Mouse (Mus musculus): ENCODE results near the gene Efcab14. TPM values are rescaled to one million over a fixed set of nuclear protein-coding genes. Genes with fewer than 3 reads are reported as not detected.

Gene Efcab14
- polyA plus RNA-seq (2017; shearing (Covaris generic)) = 10 to 100 TPM; 42.7 to 43.1 TPM

DNA sequence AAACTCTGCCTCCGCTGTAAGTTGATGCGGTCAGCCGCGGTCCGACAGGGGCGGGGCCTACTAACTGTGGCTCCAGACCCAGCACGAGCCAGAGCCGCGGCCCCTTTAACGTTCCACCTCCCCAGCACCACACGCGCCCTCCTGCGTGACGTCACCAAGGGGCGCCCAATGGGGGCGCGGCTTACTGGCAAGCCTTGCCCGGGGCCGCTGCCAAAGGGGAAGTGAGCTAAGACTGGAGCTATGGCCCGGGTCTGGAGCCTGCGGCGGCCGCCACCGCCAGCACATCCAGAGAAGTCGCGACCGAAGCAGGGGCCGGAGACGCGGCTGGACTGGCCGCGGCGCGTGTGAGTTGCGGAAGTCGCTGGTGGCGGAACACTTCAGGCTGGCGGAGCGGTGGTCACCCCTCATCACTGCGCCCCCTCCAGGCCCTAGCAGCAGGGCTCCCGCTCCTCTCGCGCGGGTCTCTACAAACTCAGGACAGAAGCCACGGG, at the start of gene Efcab14:
Gene Efcab14, plus strand, starts transcription at position 194 of the 491 bp plus-strand sequence.
- ATAC-seq = peak; percentile 97

DNA sequence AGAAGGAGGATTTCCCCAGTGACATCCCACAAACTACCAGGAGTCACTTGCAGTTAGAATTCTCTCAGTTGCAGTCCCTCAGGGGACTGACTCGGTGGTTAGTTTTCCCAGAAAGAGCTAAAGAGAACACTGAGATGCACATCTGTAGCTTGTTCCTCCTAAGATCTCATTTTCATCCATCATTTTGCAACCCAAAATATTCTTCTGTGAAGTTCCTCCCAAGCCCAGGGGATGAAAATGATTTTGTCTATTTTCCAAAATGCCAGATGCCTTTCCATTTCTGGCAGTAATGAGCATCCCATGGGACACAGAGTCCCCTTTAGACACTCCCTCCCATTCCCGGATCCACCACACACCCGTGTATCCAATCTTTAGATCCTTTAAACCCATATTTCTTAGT, 36.1 kb upstream of the Efcab14 start:
- no peak for ATAC-seq

DNA sequence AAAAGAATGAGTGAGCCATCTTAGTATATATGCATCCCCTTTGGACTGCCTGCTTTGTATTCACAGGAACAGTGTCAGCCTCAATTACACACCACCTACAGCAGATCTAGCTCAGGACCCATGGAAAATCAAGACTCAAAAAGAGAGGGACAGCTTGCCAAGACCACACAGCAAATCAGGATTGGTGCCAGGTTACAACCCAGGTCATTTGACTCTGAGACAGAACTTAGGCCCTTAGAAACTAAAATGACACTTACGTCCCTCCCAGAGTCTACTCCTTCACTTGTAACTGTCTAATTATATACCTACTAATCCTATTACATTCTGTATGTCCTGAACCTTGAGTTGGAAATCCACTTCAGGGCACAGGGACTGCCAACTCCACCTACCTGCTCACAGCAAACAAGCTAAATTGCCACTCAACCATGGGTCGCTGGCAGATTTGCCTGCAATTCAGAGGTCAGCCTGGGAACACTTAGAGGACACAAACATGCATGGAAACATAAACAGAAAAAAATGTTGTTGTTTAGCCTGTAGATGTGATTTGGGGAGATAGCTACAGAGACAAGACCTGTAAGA, 33.5 kb upstream of the Efcab14 start:
- no peak for ATAC-seq

DNA sequence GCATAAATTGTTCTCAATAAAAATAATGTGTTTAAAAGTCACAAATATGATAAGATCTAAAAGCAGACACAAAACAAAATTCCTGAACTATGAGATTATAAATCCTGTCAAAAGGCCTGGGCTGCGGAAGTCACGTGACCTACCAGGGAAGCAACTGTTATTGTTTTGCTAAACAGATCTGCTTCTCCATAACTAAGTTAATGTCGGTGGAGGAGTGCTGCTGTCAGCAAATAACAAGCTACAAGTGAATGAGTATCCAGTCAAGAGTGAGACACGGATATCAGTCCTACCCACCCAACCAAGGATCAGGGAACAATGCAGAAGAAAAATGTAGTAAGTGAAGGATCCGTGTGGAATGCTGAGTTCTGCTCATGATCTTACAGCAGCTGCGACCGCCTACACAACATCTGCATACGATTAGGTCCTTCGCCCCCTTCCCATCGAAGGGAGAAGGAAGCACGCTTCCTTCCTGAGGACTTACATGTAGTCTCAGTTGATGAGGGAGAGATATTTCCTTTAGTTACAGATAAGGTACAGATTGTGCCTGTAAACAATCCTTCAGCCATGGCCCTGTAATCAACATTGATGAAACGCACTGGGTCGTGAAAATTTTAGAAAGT, 28.5 kb upstream of the Efcab14 start:
- ATAC-seq = no peak

DNA sequence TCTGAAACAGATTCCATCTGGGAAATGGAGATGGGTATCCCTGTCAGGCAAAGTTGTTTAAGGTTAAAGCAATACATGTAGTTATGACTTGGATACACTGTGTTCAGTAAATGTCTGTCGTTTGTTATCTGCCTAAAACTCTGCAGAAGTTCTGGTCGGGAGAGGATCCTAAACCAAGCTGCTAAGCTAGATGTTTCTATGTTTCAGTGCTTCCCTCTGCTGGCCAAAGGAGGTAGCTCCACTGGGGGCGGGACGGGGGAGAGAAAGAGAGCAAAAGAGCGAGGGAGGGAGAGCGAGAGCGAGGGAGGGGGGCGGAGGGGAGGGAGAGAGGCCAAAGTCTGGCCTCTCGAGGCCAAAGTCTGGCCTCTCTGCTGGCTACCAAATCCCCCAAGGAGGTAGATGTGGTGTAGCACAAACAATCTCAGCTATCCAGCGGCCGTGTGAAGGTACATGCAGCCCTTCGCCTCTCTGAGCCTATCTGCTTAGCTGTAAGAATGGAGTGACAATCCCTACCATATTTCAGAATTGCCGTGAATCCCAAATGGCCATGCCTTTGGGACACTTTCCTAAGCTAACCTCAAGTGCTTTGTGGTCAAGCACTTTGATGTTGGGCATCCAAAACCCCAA, 27.6 kb upstream of the Efcab14 start:
- ATAC-seq = peak; percentile 71

DNA sequence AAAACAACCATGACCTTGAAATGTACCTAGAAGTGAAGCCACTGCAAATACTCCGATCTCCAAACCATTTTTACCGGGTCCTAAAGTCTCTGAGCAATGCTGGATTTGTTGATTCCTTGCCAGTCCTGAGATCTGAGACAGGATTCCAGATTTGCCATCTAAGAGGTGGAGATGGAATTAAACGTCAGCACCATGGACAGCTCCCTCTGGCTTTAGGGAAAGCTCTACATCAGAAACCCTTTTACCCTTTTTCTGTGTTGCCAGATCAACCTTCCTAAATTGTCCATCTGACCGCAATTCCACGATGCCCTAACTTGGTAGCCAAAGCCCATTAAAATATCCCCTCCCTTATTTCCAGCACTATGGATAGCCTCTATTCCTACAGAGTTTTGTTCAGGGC, 8.8 kb upstream of the Efcab14 start:
- no peak for ATAC-seq

DNA sequence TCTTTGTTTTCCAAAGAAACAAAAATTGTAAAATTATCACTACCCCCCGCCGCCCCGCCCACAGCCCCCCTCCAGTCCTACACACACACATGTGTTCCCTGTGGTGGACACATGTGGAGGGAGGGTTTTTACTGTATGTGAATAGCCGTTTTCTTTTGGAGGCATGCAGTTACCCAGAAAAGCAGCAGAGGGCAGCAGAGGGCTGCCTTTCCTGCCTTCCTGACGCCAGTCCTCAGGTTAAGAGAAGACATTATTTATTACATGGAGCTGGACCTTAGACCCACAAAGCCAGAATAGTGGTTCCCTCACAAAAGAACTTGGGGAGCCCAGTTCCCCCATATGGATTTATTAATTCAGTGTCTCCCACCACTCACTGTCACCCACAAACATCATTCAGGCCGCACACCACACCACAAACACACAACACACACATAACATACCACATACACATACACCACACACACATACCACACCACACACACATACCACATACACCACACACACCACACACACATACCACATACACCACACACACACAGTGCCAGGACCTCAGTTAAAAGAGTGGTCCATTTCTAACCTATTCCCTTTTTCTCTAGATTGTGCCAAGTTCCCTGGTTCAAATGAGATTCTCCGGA, 5.8 kb upstream of the Efcab14 start:
- peak; percentile 75 for ATAC-seq

DNA sequence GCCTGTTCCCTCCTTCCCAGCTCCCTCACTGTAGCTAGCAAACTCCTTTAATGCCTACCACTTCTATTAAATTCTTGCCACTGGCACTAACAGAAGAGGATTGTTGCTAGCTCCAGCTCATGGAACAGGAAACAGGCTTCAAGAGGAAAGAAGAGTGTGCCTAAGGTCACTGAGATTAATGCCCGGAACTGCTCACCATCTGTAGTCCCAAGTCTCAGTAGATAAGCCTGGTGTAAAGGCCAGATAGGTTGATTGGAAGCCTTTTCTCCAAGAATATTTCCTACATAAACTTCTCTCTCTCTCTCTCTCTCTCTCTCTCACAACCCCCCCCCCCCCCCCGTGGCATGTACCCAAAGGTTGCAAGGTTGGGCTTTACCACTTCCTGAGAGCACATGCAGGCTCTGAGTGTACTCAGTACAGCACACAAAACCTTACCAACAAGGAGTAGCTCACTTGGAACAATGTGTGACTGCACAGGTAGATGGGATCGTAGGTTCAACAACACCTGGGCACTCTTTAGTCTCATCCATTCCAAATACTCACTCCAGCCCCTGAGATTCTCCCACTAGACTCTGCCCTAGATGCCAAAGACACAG, 5.2 kb upstream of the Efcab14 start:
- ATAC-seq = peak; percentile 58

DNA sequence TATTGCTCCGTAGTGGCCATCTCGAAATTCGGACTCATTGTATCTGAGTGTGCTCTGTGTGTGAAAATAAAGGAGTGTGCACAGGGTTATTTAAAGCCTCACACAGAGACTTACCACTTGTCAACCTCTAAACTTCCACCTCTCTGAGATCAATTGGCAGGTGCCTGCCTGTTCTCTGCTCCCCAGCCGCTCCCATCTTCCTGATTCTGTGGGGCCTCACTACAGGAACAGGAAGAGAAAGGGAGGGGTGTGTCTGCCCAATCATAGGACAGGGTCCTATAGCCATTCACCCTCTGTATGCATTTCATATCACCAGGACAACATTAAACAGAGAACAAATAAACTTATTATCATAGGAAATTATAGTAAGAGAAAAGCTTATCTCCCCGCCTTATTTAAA, 3.8 kb upstream of the Efcab14 start:
- no peak for ATAC-seq

DNA sequence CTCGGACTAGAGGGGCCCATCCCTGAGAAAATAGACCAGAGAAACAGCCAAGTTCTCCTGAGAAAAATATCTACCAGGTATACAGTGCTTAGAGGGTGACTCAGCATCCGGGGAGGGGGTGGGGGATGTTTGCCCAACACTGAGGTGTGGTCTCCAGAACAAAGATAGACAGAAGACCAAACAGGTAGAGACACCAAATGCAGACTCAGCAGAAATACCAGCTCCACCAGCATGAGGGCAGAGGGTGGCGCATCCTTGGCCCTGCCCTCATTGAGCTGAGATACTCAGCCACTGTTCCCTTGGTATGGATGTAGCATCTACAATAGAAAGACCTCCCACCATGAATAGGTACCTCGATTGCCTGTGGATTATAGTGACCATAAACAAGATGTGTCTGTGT, 2.7 kb upstream of the Efcab14 start:
- ATAC-seq = no peak

DNA sequence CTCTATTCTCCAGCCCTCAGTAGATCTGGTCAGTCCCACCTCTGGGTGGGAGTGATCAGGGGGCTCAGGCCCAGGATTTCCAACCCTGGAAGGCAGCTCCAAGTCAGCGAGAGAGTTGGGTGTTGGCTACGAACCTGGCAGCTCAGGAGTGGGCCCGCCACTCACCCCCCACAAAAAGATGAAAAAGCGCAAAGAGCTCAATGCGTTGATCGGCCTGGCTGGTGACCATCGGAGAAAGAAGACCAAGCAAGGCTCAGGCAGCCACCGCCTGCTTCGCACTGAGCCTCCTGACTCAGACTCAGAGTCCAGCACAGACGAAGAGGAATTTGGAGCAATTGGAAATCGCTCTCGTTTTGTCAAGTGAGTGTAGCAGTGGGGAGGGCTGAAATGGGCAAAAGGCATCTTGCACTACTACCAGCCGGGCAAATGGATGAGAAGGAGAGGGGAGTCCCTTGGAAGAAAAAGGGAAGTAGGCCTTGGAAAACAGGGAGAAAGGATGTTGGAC, 989 bp downstream of the Efcab14 start:
- no peak for ATAC-seq

DNA sequence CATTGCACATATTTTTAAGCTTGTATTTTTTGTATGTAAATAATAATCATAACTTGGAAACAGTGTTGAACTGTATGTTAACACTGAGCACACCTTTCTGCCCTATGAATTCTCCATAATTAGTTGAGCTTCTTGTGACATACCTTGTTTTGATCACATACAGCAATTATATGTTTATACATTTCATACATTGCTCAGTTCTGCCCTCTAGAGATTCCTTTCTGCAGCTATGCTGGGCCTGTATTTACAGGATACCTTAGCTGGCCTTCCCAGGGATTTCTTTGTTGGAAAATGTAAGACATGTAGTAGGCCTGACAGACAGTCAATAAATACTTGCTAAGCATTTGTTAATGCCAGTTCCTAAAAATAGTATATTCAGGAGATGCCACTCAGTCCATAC, 5.1 kb downstream of the Efcab14 start:
- no peak for ATAC-seq

DNA sequence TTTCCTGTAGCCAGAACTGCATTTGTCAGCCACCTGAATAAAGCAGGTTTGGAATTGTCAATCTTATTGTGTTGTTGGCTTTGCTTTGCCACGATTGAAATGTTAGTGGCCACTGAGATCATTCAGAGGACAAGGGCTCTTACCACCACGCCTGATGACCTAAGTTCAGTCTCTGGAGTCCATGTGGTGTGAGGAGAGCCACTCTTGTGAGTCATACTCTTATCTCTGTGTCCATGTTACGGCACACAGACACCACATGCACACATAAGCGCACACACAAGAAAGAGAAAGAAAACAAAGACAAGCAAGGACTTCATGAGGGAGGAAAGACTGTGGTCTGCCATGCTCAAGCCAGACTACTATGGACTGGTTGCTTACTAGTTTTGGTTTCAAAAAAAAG, 5.6 kb downstream of the Efcab14 start:
- no peak for ATAC-seq

DNA sequence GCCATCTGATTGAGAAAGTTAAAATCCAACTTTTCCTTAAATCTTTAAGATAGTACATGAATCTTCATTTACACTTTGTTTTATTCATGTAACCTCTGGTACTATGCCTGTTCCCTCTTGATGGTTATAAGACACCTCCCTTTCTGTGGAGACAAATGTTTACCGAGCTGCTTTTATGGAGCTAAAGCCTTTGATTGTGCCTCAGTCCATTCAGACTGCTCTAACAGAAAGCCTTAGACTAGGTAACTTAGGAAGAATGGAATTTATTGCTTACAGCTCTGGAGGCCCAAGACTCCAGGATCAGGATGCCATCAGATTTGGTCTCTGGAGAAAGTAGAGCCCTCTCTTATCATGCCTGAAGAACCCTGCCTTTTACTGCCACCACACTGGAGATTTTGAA, 10.6 kb downstream of the Efcab14 start:
- ATAC-seq = no peak

DNA sequence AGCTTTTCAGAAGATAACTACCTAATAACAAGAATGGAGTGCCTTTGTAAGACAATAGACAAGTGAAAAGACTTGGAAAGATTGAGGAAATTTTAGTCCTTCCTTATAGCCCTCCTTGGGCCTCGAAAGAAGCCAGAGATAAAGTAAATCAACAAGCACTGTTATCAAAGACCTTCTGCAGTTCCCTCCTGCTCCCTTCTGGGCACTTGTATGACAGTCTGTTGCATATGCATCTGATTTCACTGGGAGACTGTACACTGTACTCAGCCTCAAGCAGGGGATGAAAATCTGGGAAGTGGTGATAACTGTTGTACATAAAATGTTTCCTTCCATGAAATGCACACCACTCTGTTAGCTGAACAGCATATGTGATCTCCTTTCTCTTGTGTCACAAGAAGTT, 11.8 kb downstream of the Efcab14 start:
- no peak for ATAC-seq

DNA sequence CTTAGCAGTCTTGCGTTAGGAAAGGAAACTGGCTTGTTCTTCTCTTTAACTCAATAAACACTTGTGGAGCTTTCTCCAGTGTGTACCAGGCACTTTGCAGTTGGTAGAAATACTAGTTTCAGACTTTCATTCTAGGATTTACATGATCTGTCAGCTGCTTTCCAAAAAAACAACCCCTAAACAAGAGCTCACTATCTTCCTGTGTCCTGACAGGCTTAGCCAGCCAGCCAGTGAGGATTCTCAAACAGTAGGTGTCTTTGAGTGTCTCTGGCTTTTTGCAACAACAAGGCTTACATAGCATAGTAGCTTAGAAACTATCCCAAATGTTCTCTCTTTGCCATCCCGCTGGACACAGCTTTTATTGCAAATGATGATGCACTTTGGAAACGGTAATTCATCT, 16.6 kb downstream of the Efcab14 start:
- ATAC-seq = no peak

DNA sequence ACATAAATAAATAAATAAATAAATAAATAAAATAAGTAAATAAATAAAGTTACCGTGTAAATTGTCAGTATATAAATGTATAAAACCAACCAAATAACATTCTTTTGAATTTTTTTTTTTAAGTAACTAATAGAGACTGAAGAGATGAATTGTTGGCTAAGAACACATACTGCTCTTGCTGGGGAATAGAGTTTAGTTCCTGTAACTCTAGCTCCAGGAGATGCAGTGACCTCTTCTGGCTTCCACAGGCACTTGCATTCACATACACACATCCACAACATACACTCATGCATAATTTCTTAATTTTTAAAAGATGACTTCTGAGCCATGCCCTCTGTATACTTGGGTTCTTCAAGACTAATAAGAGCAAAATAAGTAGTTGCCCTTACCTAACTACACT, 17.3 kb downstream of the Efcab14 start:
- no peak for ATAC-seq

DNA sequence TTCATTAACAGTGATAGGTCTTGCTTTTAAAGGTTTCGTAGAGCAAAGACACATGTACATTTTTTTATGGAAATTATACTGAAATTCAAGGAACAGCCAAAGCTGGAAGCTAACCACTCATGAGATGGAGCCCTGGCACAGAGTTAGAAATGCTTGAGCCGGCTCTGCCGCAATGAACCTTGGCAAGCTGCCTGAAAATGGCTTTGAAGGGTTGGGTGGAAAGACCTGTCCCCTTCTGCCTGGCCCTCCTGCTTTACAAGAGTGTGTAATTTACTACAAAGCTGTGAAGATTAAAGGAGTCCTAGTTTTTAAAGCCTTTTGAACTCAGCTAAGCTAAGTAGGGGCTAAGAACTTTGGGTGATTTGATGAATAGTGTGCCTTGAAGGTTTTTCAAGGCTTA, 23.7 kb downstream of the Efcab14 start:
- no peak for ATAC-seq

DNA sequence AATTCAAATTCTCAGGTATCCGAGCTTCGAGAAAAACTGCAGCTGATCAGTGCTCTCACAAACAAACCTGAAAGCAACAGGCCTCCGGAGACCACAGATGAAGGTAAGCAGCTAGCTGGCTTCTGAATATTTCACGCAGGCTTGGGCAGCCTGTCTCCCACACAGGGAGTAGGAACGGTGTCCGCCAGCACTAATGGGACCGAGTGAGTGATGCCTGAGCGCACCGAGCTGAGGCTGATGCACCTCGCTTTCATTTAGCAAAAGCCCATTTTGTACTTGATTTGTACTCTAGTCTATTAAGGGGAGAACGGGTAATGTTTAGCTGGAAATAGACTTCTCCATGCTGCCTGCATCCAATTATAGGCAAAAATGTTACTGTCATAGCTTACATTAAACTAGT, 27.0 kb downstream of the Efcab14 start:
- no peak for ATAC-seq

DNA sequence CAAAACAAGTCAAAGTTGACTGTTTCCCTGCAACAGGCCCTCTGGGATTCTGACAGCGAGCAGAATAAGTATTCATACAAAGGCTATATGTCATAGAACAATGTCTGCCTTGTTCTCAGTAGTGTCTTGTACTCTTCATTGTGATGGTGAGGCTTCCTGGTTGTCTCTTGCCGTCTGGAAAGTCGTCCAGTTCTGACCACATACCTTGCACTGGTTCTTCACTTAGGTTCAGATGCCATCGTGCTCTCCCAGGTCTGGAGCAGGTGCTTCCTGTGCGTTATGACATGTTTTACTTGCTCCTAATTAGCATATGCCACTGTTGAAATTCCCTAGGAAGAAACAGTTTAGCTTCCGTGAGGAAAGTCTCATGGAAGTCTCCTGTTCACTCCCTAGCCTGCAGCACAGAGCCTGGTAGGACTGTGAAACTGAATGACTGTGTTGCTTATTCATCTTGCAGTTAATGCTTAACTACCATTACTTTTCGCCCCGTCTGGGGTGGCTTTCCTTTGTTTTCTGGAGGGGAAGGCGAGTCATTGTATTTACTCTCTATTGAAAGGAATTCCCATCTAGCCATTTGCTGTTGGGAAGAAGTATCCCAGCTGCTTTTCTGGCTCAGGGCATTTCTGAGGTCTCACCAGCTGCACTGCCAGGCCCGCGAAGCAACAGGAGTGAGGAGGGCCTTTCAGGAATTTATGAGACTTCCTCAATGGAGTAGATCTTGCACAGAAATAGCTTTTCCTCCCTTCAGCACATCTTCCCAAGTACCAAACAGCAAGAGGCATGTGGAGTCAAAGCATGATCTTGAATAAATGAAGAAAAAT, 30.3 kb downstream of the Efcab14 start:
- no peak for ATAC-seq

DNA sequence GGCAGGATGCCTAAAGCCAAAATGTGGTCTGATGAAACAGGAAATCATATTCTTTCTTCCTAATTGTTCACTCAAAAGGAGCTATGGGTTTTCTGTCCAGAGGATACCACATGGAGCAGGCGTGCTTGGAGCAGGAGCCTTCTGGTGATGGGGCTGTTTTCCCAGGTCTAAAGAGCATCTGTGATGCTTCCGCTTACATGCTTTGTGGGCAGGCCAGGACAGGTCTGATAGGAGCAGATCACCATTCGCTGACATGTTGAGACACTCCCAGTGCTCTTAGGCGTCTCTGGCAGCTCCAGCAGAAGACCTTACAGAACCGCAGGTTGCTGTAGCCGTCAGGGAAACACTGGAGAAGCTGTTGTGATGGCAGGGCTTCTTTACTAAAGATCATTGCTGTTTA, 37.5 kb downstream of the Efcab14 start:
- ATAC-seq = no peak

DNA sequence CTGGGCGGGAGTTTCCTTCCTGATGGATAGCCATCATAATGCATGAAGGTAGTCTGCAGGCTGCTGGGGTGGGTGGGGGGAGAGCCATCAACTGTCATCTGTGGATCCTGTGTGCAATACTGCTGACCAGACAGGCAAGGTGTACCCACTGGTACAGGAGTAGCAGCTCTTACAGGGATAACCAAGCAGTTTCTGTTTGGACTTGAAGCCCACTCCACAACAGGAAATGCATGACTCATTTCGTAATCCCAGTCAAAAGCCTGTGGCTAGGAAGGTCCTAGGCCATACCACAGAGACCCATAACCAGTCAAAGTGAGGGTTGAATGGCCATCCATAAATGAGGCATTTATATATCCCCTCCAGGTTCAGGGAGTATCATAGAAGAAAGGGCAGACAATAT, 40.1 kb downstream of the Efcab14 start:
- ATAC-seq = no peak

All from CD4-positive, CD25-positive, alpha-beta regulatory T cell, adult 4 months (primary cell).